Mouse (Mus musculus) activated CD4-positive, CD25-positive, alpha-beta regulatory T cell, adult 4 months (primary cell): ENCODE measurements around the gene Dennd1b. TPM values are rescaled to one million over a fixed set of nuclear protein-coding genes. Genes with fewer than 3 reads are reported as not detected.

Experiments
- ATAC-seq: one replicate; pipeline ENCODE4 v1.8.0; 2017
- polyA plus RNA-seq, 2 experiments: library from polyadenylated mRNA; unstranded; fragments of 100-300 nt; shearing (Covaris generic); gene quantifications; one replicate each; pipeline ENCODE4 v1.2.1; 2017

Gene Dennd1b
- polyA plus RNA-seq = 10 to 100 TPM; 19.2 to 28.0 TPM

DNA sequence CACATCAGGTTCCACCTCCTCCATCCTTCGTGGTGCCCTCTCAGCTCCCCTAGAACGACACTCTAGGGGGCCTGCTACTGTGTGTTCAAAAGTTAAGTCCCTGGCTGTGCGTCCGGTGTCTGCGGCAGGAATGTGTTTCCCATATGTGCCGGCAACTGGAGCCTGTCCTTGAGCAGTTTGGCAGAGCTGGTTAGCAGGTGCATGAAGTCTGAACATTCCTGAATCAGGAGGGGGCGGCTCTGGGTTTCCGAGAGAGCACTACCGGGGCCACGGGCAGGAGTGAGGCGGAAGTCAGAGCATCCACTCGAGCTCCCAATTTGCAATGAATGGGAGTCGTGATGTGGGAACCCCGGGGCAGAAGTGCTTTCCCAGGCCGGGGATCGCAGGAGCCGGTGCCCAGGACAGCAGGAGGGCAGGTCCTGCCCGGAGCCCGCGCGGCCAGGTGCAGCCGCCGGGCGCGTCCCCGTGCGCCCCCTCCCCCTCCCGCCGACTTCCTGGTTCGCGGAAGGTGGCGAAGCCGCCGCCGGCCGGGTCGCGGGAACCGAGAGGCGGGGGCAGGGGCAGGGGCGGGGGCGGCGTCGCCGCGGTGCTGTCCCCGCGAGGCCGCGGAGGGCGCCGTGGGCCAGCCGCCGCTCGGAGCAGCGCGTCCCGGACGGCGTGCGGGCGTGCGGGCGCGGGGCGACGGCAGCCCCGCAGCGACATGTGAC, at the start of gene Dennd1b:
Gene Dennd1b, plus strand, starts transcription at position 275 of the 707 bp plus-strand sequence.
- ATAC-seq = peak; percentile 62

DNA sequence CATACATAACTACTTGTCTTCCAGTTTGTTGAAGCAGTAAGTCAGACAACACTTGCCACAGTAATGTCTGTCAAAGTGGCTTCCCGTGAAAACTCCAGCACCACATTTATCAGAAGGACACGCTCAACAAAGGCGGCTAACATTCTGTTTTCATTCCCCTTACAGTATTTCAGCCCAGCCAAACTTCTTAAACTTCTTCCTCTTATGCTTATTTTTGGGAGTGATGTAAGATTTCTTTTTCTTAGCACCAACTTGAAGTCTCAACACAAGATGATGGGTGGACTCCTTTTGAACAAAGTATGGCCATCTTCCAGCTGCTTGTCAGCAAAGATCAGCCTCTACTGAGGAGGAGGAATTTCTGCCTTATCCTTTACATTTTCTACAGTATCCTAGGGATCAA, 47.6 kb upstream of the Dennd1b start:
- ATAC-seq = no peak

DNA sequence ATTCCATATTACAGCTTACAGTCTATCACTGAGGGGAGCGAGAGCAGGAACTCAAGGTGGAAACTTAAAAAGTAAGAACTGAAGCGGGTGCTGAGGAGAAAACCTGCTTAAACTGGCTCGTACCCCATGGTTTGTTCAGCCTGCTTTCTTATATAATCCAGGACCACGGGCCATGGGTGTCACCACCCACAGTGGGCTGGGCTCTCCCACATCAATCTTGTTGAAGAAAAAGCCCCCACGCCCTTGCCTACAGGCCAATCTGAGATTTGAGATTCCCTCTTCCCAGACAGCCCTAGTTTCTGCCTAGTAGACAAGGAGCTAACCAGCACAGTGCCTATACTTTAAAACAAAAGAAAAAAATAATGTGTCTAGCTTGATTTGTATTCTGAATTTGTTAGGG, 43.6 kb upstream of the Dennd1b start:
- ATAC-seq = no peak

DNA sequence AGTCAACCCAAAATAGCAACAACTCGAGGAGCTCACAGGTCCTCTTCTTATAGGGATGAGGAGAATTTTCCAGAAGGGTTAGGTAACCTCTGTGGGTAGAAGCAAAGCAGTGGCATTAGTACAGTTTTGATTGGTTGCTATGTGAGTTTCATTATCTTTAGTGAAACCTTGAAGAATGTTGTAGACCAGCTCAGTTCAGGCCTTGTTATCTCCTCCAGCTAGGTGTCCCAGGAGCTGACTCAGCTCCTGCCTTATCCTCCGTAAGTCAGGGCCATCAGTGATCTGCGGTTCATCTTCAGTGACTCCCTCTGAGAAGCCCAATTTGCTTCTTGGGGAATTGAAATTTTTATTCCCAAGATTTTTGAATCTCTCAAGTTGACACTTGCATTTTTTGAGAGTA, 43.2 kb upstream of the Dennd1b start:
- ATAC-seq = no peak

DNA sequence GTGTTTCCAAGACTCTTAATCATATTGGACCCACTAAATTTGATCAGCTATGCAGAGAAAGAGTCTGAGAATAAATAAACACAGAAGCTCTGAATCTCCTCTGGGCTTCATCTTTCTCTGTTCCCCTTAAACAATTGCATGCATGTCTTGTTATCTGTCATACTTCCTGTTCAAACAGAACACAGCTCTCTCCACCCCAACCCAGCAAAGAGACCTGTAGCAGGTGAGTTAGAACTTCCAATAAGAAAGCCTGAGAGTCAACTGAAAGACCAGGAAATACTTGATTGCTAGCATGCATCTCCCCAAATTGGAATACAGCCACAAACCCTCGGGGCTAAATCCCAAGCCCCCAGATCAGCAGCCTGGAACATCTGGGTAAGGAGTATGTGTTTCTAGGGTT, 42.4 kb upstream of the Dennd1b start:
- ATAC-seq = no peak

DNA sequence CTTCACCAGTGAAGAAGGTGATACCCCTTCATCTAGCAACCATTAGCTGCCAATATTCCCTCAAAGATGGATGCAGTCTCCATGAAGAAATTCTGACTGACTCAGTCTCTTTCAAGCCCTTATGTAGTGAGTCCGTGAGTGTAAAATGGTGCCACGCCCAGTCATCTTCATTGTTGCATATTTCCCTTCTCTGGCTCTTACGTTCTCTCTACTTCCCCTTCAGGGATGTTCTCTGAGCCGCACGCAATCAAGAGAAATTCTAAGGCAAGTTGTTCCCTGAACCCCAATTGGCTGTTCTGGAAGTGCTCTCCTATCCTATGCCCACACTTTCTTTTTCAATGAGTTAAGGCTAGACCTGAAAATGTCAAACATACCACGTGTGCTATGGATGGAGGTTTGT, 40.3 kb upstream of the Dennd1b start:
- ATAC-seq = no peak

DNA sequence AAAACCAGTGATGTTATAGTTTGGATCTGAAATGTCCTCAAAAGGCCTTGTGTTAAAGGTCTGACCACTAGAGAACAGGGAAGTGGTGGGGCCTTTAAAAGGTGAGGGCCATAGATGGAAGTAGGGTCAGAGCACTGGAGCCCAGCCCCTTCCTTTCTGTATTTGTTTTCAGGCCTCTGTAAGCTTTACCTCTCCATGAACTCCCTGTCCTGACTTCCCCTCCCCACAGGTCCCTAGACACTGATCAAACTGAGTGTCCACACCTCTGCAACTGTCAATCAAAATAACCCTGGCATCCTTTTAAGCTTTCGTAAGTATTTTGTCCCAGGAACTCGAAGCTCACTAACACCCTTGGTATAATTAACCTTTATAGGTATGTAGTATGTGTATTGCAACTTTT, 39.0 kb upstream of the Dennd1b start:
- ATAC-seq = no peak

DNA sequence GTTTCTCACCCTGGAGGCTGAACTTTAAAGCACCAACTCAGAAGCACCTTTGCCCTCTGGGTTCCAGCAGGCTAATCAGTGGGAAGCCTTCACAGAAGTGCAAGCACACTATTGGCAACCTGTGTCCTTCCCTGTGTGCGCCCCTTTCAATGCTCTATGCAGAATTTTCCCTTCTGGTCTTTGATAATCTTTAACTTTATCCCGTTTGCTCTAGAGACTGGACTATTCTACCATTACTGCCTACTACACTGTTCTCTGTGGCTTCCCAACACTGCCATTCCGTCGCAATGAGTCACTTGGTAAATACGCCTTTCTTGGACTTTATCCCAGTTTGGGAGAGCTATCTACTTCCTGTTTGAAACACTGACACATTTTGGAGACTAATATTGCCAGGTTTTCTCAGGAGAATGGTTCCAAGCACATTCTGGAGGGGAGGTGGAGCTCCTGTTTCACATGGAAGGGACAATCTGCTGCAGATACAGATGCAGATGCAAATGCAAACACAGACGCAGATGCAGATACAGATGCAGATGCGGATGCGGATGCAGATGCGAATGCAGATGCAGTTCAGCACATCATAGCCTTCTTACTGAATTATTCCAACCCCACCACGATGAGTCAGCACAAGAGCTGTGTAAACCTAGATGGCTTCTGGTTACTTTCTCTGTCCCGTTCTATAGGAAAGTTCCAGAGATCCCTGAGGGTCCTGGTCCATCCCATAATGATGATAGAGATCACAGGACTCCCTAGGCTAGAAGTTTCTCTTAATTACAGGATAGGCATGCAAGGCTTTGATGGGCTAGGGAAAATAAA, 34.4 kb upstream of the Dennd1b start:
- ATAC-seq = no peak

DNA sequence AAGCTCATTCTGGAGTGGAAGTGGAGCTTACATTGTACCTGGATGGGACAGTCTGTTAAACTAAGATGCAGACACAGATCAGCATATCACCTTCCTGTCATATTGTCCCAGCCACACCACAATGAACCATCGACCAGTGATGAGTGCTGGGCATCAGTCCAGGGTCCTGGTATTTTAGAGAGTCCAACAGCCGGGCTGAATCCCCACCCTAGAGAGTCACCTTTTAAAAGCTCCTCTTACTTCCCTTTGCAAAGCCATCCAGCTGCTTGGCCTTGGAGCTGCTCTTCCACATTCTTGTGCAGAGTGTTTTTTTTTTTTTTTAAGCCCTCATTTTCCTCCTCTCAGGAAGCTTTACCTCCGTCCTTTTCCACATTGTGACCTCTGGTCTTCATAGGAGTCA, 33.2 kb upstream of the Dennd1b start:
- no peak for ATAC-seq

DNA sequence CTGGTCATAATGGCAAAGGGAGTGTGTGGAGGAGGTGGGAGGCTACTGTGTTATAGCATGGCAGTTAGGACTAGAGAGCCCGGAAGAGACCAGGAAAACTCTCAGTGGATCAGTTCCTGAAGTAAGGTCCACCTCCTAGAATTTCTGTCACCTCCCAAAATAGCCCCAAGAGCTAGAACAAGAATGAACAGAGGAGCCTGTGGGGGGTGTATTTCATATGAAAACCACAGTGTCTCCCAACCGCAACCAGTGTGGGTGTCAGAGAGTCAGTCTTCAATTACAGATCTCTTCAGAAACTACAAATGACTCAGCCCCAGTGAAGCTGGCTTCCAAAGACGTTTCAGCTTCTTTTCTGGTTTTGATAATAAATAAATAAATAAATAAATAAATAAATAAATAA, 32.4 kb upstream of the Dennd1b start:
- ATAC-seq = peak; percentile 63

DNA sequence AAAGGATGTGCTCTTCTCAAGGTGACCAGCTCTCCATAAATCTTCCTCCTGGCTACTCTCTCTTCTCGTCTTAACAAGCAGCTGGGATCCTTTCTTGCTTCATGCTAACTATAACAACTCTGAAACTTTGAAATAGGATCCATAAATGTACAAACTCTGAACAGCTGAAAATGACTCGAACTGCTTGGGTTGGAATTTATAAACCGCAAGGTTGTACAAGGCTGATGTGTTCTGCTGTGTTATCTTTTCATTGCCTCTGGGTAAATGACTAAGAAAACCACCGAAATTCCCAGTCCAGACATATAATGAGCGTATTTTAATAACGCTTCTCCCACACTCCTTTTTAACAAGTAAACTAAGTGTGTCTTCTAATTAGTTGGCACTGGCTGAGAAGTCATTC, 27.1 kb upstream of the Dennd1b start:
- ATAC-seq = no peak

DNA sequence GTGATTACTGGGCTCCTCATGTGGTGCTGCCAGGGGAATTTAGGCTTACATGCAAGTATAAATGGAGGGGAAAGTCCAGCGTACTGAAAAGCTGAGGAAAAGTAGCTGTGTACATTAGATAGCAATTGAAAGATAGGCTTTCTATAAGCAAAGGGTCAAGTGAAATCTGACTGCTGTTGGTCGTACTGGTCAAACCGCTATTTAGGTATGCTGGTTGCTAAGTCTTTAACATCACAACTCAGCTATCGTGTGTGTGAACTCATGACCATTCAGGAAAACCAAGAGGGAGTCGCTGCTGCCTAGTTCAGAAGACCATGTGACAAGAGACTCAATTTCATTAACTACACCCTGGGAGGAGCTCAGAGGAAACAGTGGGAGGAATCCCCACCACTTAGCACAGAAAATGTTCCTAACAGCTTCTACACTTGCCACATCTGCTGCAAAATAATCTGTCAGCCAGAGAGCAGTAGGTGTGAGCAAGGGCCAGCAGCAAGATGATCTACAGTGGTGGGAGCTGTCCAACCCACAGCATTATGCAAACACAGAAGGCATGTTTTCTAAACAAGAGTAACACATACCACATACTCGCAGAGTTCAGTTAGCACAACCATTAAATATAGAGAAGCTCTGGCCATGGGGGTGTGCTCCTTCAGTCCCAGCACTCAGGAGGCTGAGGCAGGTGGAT, 25.4 kb upstream of the Dennd1b start:
- no peak for ATAC-seq

DNA sequence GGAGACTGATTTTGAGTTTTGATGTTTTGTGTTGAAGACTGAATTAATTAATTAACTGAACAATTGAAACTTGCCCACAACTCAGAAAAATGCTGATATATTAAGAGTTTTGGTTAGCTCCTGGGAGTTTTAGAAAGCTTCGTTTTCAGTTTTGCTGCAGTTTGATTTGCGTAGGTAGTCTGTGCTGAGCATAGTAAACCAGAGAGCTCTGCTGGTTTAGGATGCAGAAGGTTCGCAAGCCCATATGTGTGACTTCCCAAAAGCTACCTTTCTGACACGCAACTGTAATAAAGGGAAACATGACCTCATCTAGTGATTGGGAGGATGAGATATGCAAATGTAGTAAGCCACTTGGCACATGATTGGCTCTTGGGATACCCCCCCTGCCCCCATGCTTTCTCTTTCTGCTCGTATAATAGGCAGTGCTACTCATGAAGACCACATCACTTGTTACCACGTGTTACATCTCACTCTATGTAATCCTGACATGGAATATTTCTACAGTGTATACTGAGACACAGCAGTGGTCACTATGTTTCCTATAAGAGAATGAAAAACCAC, 23.6 kb upstream of the Dennd1b start:
- peak; percentile 40 for ATAC-seq

DNA sequence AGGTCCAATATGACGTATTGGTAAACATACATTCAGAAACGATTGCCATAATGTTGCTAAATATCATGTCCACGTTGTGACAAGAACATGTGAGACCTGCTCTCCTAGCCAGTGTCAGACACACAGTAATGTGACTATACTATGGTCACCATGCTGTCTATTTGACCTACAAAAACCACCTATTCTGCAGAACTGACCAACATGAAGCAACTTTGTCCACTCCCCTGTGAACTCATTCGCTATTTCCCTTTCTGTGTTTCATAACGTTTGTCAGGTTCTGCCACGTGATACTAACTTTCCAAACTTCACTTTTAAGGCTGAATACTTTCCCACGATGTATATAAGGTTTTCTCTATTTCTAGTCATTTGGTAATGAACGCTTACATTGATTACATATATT, 22.8 kb upstream of the Dennd1b start:
- no peak for ATAC-seq

DNA sequence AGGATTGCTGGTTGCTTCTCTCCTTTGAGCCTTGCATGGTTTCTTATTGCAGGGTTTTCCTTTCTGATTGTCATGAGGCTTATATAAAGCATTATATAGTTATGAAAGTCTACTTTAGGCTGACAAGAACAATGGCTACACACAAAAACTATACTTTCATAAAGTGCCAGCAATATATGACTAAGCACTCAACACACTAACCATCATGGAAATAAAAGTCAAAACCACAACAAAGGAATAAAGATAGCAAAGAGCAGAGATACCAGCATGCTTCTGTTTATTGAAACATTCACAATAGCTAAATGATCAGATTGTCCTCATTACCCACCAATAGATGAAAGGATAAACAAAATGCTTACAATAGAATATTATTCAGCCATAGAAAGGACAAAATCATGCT, 11.1 kb upstream of the Dennd1b start:
- ATAC-seq = peak; percentile 75

DNA sequence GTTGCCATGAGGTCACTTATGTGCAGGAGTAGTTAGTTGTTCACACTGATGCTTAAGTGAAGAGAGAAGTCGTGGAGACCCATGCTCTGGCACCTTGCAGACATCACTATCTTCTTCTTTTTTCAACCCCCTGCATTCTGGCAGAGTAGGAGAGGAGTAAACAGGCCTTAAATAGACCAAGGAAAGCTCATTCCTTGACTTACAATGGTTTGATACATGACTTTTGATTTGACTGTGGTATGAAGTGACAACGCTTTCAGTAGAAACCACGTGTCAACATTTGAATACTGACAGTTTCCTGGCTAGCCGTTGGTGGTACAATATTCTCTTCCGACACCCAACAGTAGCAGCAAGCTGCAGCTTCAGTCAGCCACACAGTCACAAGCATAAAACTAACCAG, 8.3 kb upstream of the Dennd1b start:
- peak; percentile 50 for ATAC-seq

DNA sequence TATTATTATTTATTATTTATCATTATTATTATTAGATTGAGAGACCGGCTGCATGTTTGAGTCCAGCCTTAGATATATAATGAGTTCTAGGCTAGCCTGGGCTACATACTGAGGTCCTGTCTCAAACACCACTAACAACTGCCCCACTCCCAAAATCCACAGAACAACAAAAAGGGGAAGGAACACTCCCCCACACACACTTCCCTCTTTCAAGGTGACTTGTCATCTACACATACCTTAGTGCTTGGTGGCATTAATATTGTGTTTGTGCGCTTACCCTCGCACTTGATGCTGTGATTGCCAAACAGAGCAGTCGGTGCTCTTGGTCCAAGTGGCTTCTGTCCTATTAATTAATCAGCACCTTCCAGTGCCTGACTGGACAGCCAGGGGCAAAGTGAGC, 7.8 kb upstream of the Dennd1b start:
- ATAC-seq = no peak

DNA sequence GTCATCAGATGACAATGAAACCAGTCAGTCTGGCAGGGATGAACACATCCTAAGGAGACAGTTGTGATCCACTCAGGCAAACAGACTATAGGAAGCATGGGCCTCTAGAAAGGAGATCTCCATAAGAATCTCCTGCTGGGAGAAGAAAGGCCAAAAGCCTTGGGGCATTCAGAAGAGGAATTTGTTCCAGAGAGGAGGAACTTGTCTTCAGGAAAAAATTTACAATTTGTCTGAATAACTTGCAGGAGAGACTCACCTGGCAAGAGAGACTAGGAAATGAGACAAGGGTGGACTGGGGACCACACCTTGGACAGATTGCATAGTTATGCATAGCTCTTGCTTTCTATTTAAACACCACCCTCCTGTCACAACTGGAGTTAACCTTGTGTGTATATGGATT, 6.7 kb upstream of the Dennd1b start:
- no peak for ATAC-seq

DNA sequence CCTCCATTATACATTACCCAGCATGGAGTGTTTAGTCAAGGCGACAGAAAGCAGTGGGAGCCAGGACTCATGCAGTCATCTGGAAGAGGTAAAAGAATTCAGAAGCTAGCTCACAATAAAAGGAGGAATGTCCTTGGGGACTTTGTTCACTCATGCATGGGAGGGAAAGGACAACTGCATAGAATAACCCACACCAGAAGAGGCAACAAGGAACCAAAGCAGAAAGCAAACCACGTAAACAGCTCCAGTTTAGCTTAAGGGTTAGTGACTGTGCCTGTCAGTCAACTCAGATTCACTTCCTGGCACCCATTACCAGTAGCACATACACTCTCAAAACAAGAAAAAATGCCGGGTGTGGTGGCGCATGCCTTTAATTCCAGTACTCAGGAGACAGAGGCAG, 6.1 kb upstream of the Dennd1b start:
- ATAC-seq = no peak

DNA sequence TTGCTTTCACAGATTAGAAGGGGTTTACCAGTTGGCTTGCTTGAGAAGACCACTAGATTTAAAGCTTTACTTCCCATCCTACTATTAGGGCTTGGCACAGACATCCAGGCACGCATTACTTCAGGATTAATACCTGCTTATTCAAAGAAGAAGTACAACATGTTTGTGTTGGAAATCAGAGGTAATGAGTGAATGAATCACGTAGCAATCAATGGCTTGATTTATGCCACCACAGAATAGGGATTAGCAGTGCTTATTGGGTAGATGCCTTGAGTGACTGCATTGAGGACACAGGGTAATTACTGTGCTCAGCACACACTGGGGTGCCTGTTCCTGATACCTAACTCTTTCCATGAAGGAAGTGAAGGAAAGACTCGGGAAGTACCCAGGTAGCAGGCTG, 4.4 kb upstream of the Dennd1b start:
- ATAC-seq = no peak

DNA sequence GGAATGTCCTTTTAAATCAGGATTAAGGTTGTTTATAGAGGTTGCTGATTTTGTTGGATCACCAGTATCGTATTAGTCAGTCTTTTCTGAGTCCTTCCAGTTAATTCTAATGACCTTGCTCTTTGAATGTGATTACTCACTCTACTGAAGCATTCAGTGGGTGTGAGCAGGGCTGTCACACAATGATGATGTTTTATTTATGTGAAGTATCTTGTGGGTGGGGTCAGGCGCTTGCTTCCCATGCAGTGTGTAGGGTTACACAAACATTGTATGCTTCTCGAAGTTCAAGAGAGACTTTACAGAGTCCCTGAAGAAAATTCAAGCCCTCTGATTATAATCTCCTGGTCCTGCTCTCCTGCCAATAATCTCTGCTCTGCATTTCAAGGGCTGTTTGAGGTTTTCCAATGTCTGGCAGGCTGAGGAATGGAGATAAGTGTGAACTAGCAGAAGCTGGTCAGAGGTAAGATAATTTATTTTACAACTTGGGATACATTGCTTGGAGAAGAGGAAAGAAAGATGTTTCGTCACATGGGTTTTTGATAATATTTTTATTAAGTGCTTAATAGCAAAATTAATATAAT, 3.2 kb upstream of the Dennd1b start:
- no peak for ATAC-seq

DNA sequence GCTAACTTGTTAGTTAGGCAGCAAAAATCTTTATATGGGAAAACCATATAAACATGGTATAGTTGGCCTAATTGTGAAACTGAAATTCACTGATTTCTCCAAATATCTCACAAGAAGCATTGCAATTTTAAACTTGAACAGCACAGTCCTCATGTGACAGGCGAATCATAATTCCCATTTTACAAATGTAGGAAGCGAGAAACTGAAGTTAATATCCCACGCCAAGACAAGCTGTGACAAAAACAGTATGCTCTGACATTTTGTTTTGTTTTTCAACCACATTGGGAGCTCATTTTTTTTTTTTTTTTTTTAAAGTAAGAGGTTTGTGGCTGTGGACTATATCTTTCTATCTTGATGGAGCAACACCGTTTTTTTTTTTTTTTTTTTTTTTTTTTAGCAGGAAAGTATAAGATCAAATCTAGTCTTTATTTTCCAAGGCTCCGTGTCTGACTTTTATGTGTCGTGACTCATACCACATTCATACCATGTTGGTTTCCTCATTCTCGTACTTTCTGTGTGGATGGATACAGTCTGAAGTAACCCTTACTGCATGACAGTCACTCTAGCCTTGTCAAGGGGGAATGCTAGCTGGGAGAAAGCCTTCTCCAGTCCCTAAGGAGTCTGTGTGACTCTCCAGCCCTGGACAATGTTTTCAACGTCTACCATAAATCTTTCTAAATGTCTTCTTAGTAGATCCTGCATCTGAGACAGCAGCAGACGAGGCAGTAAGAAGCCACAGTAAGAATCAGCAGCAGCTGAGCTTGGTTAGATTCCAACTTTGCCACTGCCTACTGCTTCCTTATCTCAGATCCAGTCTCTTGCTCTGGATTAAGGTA, 751 bp upstream of the Dennd1b start:
- ATAC-seq = peak; percentile 15
